Mouse (Mus musculus): ENCODE measurements around the gene Srsf5.

DNA sequence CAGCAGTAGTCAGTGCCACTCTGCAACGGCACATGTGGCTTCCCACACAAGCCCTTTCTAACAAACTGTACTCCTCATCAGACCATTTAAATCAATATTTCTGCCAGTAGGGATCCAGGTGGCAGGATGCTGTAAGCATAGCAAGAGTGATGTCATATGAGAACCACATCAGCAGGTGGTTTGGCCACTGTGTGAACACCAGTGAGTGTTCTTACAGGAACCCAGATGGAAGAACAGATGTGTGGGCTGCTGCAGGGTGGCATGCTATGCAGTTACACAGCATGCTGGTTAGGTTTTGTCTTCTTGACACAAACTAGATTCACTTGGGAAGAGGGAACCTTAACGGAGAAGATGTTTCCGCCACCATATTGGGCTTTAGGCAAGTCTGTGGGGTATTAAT lies 3.4 kb upstream of the Srsf5 start:
- TF ChIP-seq CHD2 (IDR thresholded peaks at IDR 0.05; ENCODE audit: low read depth, low read length) (no peak), ZC3H11A (IDR thresholded peaks at IDR 0.05; ENCODE audit: borderline replicate concordance, low read depth, low read length) (no peak)

Data from ES-E14 (cell line).